Mouse (Mus musculus): ENCODE measurements around the gene Fcf1. TPM values are rescaled to one million over a fixed set of nuclear protein-coding genes. Genes with fewer than 3 reads are reported as not detected.

Fcf1 gene
- polyA plus RNA-seq (2017; shearing (Covaris generic)): 139 TPM

GRCm38 (mm10) chr12:84970428-84971096, at the start of gene Fcf1, which contains the start of gene Arel1:
Gene Fcf1 (plus strand): TSS chr12:84970897.
Gene Arel1 (minus strand): TSS chr12:84970900.

GRCm38 (mm10) chr12:84996083-84996496, 25.4 kb downstream of the Fcf1 start, which contains the start of gene Ylpm1:
Gene Ylpm1 (plus strand): TSS chr12:84996321.

Other genes starting within 250 kb of the Fcf1 start
- 109 TPM for gene Npc2, start 197.7 kb upstream of the Fcf1 start, polyA plus RNA-seq (2017; shearing (Covaris generic))
- 105 TPM for gene Isca2, start 197.6 kb upstream of the Fcf1 start, polyA plus RNA-seq (2017; shearing (Covaris generic))
- gene Ltbp2, start 94.4 kb upstream of the Fcf1 start, polyA plus RNA-seq (2017; shearing (Covaris generic)): 0.09 TPM
- 62.1 TPM for gene Arel1, start within 50 bp of the Fcf1 start, polyA plus RNA-seq (2017; shearing (Covaris generic))
- gene Ylpm1, start 25.4 kb downstream of the Fcf1 start, polyA plus RNA-seq (2017; shearing (Covaris generic)): 25.9 TPM
- gene Prox2, start 139.9 kb downstream of the Fcf1 start, polyA plus RNA-seq (2017; shearing (Covaris generic)): 7.4 TPM
- 103 TPM for gene Dlst, start 139.9 kb downstream of the Fcf1 start, polyA plus RNA-seq (2017; shearing (Covaris generic))
- gene Rps6kl1, start 180.4 kb downstream of the Fcf1 start, polyA plus RNA-seq (2017; shearing (Covaris generic)): 0.90 TPM
- not detected for gene Pgf, start 206.9 kb downstream of the Fcf1 start, polyA plus RNA-seq (2017; shearing (Covaris generic))
- gene Eif2b2, start 248.6 kb downstream of the Fcf1 start, polyA plus RNA-seq (2017; shearing (Covaris generic)): 117 TPM